Mouse (Mus musculus): ENCODE results near the gene Glg1. TPM values are rescaled to one million over a fixed set of nuclear protein-coding genes. Genes with fewer than 3 reads are reported as not detected.

Gene Glg1
- polyA plus RNA-seq, 1 experiment from 2014 or later: 75.4 TPM

DNA sequence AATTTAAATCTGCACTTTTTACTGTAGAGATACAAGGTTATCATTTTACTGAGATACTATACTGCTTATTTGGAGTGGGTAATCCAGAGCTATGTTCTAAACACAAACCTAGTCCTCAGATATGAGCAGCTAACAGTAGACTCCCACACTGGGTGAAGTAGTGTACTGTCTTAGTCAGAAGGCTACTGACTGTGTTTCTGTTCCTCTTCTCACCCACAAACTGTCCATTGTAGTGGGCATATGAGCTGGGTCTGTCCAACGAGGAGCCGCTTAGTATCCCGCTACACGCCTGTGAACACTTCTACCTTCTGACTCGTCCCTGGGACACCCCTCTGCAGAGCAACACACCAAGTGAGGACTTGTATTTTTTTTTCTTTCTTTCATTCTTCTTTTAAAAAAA lies 144.1 kb downstream of the Glg1 start:
- Histone ChIP-seq H3K27ac (no peak overlapping the region), H3K9me3 (no peaks in the 10 kb centered on the region), H3K4me1 (no peaks in the 10 kb centered on the region), H3K9ac (no peak overlapping the region), H3K27me3 (no peaks in the 10 kb centered on the region), H3K36me3 (peaks cover 76% of the 10 kb centered on the region), H3K4me2 (no peak overlapping the region), H3K4me3 (no peak overlapping the region)
- WGBS: 90% methylated on average over 5 of the region's 5 CpGs
- ATAC-seq (ENCODE audit: insufficient number of reproducible peaks, low FRiP score, low TSS enrichment, low read depth): no peak

Small RNA genes lying within 50 kb of the gene (microRNA-seq; reads per million reads assigned to microRNA genes)
- not detected for gene Gm23193

Other genes with a start within 250 kb of the Glg1 start
- gene Ddx19b, start 227.5 kb downstream of the Glg1 start, polyA plus RNA-seq (2015; fragmentation: Nextera tagmentation; extraction: Ambion mirVana): 4.9 and 5.0 TPM in 2 replicates
- gene Aars, start 226.1 kb downstream of the Glg1 start, polyA plus RNA-seq (2015; fragmentation: Nextera tagmentation; extraction: Ambion mirVana): 48.0 and 48.4 TPM in 2 replicates
- gene Exosc6, start 202.9 kb downstream of the Glg1 start, polyA plus RNA-seq (2015; fragmentation: Nextera tagmentation; extraction: Ambion mirVana): 8.2 and 9.7 TPM in 2 replicates
- gene Clec18a, start 166.8 kb downstream of the Glg1 start, polyA plus RNA-seq (2015; fragmentation: Nextera tagmentation; extraction: Ambion mirVana): not detected in 2 replicates
- gene Pdpr, start 164.6 kb downstream of the Glg1 start, polyA plus RNA-seq (2015; fragmentation: Nextera tagmentation; extraction: Ambion mirVana): 8.9 and 10.0 TPM in 2 replicates
- 39.1 and 39.8 TPM in 2 replicates for gene Rfwd3, start 41.0 kb upstream of the Glg1 start, polyA plus RNA-seq (2015; fragmentation: Nextera tagmentation; extraction: Ambion mirVana)
- gene Mlkl, start 79.0 kb upstream of the Glg1 start, polyA plus RNA-seq (2015; fragmentation: Nextera tagmentation; extraction: Ambion mirVana): 1.5 and 1.6 TPM in 2 replicates
- gene Fa2h, start 134.6 kb upstream of the Glg1 start, polyA plus RNA-seq (2015; fragmentation: Nextera tagmentation; extraction: Ambion mirVana): 0.12 TPM in 2 replicates

Data from limb, embryonic 15.5 days (tissue).